ENCODE assay signal across 10 mouse cellular contexts in genomic region chr1:183349840-183350239, GRCm38 (mm10). TPM values are rescaled to one million over a fixed set of nuclear protein-coding genes. Genes with fewer than 3 reads are reported as not detected.
DNase-seq lines count a peak whose midpoint lies in the region; TF ChIP-seq lines count a peak whose summit lies in the region.
"Had no signal": no experiment of that assay in that cellular context is flagged by ENCODE, and none has a peak within 500 bp of the region (broad histone marks: within the 10 kb centered on the region; RNA-seq: fewer than 3 reads in every experiment).

No protein-coding gene starts in this region.

- H3K27ac ChIP-seq in left cerebral cortex, adult 2 months: no peak overlapping the region; the same call in 1 of the 2 replicates

- intact Hi-C loops in left cerebral cortex, adult 2 months (cut with DNase I): loop anchor here (1.0 kb wide), 1 partner anchor 89 kb away; no protein-coding TSS in a partner anchor

- DNase-seq in left cerebral cortex, adult 2 months (ENCODE audit: extremely low spot score in 1 of 2, low spot score in 2 of 2): peak; percentile 32 to 33
- DNase-seq in left cerebral cortex, adult 8-10 months (ENCODE audit: low spot score in 2 of 2): no peak
- peak; percentile 72 for DNase-seq in ES-CJ7 (ENCODE audit: low read depth, low spot score)
- DNase-seq in brain, embryonic 14.5 days (ENCODE audit: low read depth): peak; percentile 78
- peak; percentile 75 for DNase-seq in fibroblast of lung, adult 2 months (ENCODE audit: low read depth)
- peak; percentile 41 to 77 for DNase-seq in kidney, postnatal 25 days
- DNase-seq in monocyte, adult 2 months (ENCODE audit: low read depth in 1 of 2, low spot score in 2 of 2): peak; percentile 42 to 50
- peak; percentile 48 for DNase-seq in yolk sac, embryonic 10.5 days (ENCODE audit: low spot score)

- H3K4me3 ChIP-seq in left cerebral cortex, adult 2 months: no peak overlapping the region
- H3K4me3 ChIP-seq: erythroblast, embryonic 14.5 days; myocyte had no signal

- TF ChIP-seq POLR2A in brain, embryonic 14.5 days (IDR thresholded peaks at IDR 0.05; ENCODE audit: borderline replicate concordance, extremely low read depth, insufficient read depth, insufficient read length, poor library complexity, severe bottlenecking): no peak

- peak; percentile 76 for TF ChIP-seq CTCF in left cerebral cortex, adult 2 months (IDR thresholded peaks at IDR 0.05)
- TF ChIP-seq CTCF in brain, embryonic 14.5 days (IDR thresholded peaks at IDR 0.05; ENCODE audit: borderline replicate concordance, extremely low read depth, insufficient read depth, insufficient read length): peak; percentile 46; the same call in 1 of the 2 replicates

RNA-seq across cellular contexts. Expression of gene Mia3, which starts 19.5 kb away (rescaled TPM):
- total RNA-seq in left cerebral cortex, adult 2 months (2021): 100 to 1,000 TPM; 236 to 257 TPM
- 100 to 1,000 TPM; 208 to 241 (median 233) TPM for total RNA-seq in left cerebral cortex, adult 8-10 months (2022)
- 89.1 and 98.2 TPM in 2 replicates for polyA plus RNA-seq in brain, embryonic 14.5 days (2012; rRNA removed)

RNA-seq across cellular contexts. Expression of gene Taf1a, which starts 38.9 kb away (rescaled TPM):
- 10 to 100 TPM; 18.9 to 19.9 TPM for total RNA-seq in left cerebral cortex, adult 2 months (2021)
- total RNA-seq in left cerebral cortex, adult 8-10 months (2022): 10 to 100 TPM; 15.0 to 21.5 (median 16.7) TPM
- 21.1 and 24.5 TPM in 2 replicates for polyA plus RNA-seq in brain, embryonic 14.5 days (2012; rRNA removed)

RNA-seq across cellular contexts. Expression of gene Brox, which starts 52.8 kb away (rescaled TPM):
- 10 to 100 TPM; 52.0 to 55.4 TPM for total RNA-seq in left cerebral cortex, adult 2 months (2021)
- total RNA-seq in left cerebral cortex, adult 8-10 months (2022): 10 to 100 TPM; 54.5 to 60.1 (median 57.4) TPM
- polyA plus RNA-seq in brain, embryonic 14.5 days (2012; rRNA removed): 75.5 and 82.1 TPM in 2 replicates

RNA-seq across cellular contexts. Expression of gene Aida, which starts 53.5 kb away (rescaled TPM):
- total RNA-seq in left cerebral cortex, adult 2 months (2021): 10 to 100 TPM; 51.6 to 56.5 TPM
- 10 to 100 TPM; 53.4 to 57.2 (median 55.8) TPM for total RNA-seq in left cerebral cortex, adult 8-10 months (2022)
- 80.7 and 82.0 TPM in 2 replicates for polyA plus RNA-seq in brain, embryonic 14.5 days (2012; rRNA removed)

Comparison
In these comparisons a context has a peak if more than half of its experiments do, and no peak if none do; other contexts are left out.
1. DNase-seq: peak in left cerebral cortex, adult 2 months (2 of 2), ES-CJ7 (single experiment), brain, embryonic 14.5 days (single experiment), fibroblast of lung, adult 2 months (single experiment), kidney, postnatal 25 days (2 of 2), monocyte, adult 2 months (2 of 2) and yolk sac, embryonic 10.5 days (single experiment); none in left cerebral cortex, adult 8-10 months (0 of 2).